Mouse (Mus musculus) thymus, adult 18-20 months (tissue): ENCODE data around the gene Cpsf6.

ENCODE experiments used
- DNase-seq, 2 experiments: peaks; one replicate each; pipeline ENCODE4 v3.0.0; 2022; ENCODE audit warnings: mixed read lengths in 2 of 2

Cpsf6 gene

DNA sequence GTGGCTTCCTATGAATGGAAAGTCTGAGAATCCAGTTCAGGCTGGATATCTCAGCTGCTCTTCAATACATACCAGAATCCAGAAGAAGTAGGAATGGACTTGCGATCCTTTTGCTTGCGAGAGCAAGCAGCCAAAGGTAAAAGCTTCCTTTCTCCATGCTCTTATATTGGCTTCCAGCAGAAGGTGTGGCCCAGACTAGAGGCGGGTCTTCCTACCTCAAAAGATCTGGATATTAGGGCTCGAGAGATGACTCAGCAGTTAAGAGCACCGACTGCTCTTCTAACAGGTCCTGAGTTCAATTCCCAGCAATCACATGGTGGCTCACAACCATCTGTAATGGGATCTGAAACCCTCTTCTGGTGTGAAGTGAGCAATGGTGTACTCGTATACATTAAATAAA, at the start of gene Cpsf6:
TSS of gene Cpsf6 (minus strand) at position 108 of the 400 bp plus-strand sequence.
- no peak for DNase-seq

DNA sequence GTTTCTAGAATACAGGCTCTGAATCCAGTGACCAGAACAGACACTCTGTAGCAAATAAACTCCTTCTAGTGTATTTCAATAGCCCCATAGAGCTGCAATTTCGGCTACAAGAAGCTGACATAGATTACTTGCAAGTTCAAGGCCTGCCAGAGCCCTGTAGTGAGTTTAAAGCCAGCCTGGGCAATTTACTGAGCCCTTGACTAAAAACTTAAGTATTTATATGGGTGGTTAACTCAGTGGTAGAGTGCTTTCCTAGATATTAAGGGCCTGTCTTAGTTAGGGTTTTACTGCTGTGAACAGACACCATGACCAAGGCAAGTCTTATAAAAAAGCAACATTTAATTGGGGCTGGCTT, 46.8 kb upstream of the Cpsf6 start:
- DNase-seq = no peak

DNA sequence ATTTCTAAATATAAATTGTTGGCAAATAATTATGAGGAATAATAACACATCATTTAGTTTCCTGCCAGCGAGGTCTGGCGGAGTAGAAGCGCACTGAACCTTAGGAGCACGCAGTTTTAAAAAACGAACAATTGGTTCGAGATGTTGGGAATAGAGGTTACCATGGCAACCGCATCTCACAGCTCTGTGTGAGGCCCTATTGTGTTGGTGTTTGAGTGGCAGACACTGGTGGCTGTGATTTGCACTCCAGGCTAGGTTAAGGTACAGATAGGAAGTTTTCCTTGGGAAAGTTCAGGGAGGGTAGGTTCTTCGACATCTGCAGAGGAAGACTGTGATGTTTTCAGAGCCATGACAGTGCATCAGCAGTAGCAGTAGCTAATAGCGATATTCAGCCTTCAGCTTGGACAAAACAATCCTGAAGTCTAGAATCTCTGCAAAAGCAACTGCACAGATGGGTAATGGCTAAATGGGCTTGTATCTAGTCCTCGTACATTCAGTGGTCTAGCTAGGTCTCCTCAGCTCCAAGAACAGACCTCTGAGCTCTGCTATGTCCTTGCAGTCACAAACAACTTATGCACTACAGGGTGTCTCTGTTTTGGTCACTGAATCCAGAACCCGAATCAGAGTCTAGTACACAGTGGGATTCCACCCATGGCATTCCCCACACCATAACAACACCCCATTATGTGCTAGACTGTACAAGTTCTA, 46.2 kb upstream of the Cpsf6 start:
- no peak for DNase-seq

DNA sequence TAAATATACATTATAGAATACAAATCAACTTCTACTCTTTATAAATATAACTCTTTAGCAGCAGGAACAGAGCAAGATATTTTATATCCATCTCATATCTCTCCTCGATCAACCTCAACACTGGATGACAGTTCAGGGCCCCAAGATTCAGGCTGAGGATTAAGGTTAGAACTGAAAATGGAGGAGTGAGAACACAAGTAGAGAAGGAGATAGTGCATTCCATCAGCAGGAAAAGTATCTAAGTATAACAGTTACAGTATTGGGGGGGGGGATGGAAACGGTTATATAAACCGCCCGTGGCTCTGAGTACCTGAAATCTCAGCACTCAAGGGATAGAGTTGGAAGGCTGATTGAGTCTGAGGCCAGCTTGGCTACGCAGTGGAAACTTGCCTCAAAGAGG, 45.2 kb upstream of the Cpsf6 start:
- DNase-seq = no peak

DNA sequence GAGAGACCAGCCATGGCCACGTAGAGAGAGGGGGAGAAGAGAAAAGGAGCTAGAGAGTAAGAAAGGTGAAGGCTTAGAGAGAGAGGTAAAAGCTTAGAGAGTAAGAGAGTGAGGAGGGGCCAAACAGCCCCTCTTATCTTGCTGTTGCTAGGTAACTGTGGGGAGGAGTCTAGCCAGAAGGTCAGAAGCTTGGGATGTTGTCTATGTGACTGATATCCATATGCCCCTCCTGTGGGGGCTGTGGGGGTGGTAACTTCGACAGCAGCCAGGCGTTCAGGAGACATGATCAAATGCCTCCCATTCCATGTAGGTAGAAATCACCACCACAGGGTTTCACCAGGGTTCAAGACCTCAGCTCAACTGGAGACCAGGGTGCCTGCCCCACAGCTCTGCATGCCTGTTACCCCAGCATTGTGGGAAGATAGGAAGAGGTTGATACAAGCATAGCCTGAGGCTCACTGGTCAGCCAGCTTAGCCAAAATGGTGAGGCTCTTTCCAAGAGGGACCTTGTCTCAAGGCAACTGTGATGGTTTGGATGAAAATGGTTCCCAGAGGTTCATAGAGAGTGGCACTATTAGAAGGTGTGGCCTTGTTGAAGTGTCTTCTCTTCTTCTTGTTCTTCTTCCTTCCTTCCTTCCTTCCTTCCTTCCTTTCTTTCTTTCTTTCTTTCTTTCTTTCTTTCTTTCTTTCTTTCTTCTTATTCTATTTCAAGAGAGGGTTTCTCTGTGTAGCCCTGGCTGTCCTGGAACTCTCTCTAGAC, 44.5 kb upstream of the Cpsf6 start:
- no peak for DNase-seq

DNA sequence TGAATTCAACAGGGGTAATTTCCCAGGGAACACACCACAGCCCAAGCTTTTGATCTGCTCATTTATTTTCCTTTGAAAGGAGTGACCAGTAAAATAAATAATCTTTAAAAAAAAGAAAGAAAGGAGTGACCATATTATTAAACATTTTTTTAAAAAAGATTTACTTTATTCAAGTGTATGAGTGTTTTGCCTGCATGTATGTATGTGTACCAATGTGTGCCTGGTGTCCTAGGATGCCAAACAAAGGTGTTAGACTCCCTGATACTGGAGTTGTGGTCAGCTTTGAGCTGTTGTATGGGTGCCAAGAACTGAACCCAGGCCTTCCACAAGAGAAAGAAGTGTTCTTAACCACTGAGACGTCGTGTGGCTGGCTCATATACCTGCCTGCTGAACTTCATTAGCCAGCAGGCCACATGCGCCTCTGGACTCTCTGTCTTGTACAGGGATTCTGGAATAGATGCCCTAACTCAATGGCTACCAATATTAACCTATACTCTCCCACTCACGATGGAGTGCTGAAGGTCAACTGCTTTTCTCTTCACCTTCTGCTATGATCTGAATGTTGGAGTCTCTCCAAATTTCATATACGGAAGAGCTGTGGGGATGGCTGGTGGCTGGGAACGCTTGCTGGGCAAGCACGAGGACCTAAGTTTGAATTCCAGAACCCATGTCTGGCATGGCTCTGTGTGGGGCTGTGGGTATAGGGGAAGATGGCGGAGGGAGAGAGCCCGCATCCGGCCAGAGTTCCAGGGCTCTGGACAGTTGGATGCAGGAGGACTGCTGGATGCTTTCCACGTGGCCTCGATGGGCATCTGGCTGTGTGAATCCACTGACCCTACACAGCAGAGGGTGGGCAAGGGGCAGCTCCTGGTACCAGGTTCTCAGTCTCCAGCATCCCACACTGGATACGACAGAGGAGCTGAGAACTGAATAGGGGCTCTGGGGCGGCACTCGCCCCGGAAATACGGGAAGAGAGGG, 43.5 kb upstream of the Cpsf6 start:
- no peak for DNase-seq

DNA sequence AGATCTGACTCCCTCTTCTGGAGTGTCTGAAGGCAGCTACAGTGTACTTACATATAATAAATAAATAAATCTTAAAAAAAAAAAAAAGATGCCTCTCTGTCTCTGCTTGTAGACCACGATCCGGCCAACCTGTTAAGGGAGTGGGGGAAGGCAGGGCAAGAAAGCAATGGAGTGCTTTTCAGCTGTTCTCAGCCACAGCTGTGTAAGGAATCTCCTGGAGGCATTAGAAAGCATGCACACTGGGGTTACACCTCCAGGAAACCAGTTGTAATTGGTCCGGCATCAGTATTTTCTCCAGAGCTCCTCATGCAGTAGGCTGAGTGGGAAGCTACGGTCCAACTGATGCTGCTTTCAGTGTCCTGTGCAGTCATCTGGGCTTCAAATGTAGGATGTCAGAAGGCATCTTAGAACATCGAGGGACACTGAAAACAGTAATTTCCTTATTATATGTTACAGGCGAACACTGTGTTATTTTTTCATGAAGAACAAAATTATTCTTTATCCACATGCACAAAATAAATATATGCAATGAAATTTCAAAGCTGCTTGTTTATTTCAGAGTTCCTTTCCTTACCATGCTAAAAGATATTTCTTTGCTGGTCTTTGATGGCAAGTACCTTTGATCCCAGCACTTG, 42.5 kb upstream of the Cpsf6 start:
- no peak for DNase-seq

DNA sequence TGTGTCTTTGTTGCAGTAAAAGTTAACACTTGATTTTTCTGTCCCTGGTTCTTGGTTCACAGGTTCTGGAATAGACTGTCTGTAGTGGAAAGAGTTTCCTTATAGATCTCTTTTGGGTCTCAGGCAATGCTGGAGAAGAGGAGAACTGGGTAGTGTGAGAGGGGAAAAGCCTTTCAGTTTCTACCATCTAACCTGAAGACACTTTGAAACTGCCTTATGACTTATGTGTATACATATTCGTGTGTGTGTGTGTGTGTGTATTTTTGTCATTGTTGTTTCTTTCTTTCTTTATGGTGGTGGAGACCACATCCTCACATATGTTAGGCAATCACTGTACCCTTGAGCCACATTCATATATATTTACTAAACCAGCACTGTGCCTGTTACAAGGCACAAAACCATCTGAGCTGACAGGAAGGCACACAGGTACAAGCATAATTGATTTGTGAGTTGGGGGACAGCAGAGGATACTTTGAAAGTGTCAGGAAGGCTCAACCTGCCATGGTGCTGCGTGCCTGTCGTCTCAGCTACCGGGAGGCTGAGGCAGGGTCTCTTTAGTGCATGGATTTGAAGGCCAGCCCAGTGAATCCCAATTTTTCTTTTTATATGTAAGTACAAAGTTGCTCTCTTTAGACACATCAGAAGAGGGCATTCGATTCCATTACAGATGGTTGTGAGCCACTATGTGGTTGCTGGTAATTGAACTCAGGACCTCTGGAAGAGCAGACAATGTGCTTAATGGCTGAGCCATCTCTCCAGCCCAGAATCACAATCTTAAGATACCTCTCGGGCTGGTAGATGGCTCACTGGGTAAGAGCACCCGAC, 41.7 kb upstream of the Cpsf6 start:
- no peak for DNase-seq

DNA sequence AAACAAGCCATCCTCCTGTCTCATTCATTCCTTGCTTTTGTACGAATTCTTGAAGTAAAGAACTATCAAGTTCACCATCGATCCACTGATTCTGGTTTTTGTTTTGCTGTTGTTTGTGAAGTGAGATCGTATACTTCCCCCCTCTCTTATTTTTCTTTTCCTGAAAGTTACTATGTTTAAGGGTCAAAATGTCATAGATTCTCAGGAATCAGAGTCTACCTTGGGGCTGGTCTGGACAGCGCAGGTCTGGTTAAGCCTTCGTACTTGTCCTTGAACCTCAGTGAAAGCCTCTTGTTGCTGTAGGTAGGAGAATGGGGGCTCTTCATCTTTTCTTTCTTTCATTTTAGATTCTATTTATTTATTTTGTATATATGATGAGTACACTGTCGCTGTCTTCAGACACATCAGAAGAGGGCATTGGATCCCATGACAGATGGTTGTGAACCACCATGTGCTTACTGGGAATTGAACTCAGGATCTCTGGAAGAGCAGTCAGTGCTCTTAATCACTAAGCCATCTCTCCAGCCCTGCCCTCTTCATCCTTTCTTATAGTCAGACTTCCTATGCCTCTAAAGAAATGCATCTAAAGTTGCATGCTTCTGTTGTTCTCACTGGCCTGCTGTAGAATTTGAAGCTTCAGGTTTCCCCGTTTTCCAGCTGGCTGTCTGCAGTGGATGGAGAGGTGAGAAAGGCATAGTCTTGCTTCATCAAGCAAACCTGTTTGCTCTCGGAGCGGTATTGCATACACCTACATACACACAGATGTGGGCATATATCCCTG, 40.9 kb upstream of the Cpsf6 start:
- DNase-seq = no peak

DNA sequence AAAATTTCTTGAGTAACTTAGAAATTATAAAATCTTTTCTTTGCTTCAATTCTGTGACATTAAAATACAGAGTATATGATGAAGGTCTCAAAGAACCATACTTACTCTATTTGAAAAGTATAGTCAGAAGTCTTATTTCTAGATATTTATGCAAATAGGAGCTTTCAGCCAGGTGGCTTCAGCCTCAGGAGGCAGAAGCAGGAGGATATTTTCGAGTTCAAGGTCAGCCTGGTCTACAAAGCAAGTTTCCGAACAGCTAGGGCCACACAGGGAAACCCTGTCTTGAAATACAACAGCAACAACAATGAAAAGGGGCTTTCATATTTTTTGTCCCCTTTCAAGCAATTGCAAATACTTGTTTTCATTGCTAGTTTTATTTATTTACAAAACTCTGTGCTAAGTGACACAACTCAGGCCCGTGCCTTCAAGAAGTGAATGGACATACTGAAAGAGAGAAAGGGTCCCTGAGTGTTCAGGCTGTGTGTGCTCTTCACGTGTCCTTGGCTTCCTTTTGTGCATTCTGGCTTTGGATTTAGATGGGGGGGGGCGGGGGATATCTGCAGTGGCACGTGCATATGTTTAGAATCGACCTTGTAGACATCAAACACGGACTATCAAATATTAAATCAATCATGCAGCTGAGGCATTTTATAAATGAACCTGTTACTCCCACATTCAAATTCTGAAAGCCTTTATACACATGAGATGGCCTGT, 39.9 kb upstream of the Cpsf6 start:
- DNase-seq = no peak

DNA sequence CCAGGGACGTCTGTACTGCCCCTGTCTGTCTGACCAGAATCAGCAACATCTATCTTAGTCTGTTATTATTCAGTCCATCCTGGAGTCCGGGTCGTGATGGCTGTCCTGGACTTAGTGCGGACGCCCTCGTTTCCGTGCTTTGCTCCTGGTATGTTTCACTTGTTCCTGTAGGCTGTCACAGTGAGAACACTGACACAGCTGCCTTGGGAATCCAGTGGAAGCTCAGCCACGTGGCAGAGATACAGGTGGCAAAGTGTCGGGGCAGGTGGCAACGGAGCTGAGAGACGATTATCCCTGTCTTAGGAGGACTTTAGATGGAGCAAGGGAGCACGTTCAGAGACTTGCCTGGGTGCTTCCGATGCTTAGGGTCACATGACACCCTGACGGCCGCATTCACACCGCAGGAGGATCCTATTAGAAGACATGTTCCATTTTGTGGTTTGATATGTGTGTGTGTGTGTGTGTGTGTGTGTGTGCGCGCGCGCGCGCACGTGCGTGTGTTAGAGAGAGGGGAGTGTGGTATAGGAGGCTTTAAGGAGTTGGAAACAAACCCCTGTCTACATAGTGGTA, 38.9 kb upstream of the Cpsf6 start:
- DNase-seq = no peak

DNA sequence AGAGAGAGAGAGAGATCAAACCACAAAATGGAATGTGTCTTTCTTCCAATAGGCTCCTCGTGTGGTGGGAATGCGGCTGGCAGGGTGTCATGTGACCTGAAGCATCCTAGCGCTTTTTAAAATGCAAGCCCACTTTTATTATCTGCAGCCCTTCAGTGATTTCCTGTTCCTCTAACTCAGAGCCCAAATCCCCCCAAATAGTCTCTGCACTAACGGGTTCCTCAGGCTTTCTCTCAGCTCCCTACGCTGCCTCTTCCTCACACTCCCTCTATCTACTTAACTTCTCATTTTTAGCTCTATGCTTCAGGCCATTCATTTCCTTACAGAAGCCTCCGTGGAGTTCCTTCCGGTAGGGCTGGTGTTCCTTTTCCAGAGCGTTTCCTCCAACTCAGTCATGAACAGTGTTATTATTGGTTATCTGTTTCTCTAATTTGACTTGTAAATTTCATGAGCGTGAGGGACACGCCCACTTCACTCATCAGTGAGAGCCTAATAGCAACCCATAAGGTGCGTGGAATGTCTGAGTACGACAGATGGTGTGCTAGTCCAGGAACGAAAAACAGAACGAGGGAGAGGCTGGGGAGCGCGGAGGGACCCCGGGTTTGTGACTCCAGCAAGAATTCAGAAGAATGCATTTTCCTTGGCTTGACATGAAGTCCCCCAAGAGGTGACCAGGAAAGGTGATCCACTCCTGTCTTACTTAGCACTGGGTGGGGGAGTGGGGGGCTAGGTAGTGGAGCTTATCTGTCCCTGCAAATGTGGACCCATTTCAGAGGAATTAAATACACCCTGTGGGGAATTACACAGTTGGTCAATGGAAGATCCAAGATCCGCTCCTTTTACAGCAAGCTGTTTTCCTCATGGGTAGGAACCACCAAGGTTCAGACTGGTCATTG, 38.2 kb upstream of the Cpsf6 start:
- no peak for DNase-seq

DNA sequence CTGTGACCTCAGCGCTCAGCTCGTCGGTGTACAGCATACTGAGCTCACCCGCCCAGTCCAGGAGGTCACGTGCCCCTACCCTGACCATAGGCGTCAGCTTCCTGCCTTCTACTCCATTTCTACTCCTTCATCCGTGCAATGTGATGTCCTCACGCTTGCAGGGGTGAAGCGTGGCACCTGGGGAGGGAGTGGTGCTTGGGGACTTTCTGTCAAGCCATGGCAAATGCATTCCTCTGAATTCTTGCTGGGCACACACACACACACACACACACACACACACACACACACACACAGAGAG, 37.6 kb upstream of the Cpsf6 start:
- DNase-seq = no peak

DNA sequence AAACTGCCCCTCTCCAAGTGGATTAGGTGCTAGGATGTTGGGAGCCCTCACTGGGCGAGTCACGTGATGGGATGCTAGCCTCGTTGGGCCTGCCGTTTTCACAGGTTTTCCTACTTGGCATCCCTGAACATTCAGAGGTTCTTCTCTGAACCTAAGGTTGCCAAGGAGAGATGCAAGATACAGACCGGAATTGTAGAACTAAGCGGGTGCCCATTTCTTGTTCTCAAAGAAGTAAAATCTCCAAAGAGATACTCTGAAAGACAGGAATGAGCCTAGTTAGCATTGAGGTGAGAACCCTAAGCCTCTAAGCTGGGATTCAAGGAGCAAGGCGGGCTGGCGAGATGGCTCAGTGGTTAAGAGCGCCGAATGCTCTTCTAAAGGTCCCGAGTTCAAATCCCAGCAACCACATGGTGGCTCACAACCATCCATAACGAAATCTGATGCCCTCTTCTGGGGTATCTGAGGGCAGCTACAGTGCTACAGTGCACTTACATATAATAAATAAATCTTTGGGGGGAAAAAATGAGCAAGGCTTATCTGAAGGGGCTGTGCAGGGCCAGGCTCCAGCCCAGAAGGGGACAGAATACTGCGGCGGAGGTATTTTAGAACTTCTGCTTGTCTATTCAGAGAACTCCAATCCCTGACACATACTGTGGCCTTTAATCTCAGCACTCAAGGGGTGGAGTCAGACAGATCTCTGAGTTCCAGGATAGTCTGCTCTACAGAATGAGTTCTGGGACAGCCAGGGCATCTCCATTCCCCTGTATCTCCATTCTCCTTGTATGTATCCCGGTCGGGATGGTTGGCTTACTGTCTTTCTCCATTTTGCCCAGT, 37.0 kb upstream of the Cpsf6 start:
- DNase-seq = no peak

DNA sequence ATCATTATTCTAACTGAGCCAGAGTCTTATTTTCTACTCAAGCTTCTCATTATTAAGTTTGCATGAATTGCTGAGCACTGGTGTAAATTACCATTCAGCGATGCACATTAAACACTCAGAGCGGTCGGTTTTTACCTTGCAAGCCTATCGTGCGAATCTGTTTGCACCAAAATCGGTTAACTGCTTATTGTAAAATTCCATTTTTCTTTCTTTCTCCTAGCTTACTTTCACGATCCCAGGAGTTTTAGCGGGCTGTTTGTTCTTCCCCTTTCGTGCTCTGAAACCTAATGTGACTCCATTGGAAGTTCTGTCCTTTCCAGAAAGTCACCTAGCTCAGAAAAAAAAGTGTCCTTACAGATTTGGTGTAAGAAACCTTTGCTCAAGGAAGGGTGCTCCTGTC, 36.3 kb upstream of the Cpsf6 start:
- no peak for DNase-seq

DNA sequence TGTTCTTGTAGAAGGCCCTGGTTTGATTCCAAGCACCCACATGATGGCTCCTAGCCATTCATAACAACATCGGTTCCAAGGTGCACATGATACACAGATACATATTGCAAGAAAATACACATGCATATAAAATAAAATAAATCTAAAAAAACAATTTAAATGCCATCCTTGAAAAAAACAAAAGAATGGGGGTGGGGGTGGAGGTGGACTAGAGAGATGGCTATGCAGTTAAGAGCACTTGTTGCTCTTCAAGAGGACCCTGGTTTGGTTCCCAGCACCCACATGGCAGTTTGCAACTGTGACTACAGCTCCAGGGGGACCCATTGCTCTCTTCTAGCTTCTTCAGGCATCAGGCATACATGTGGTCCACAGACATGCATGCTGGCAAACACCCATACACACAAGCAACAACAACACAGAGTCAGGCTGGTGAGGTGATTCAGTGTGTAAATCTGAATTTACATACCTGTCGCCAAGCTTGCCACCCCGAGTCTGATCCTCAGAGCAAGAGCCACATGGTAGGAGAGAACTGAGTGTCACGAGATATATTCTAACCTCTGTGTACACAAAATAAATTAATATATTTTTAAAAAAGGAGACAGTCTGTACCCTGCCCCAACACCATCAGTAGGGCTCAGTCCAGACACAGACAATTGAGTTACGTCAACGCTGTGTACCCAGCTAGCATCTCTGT, 35.7 kb upstream of the Cpsf6 start:
- no peak for DNase-seq

DNA sequence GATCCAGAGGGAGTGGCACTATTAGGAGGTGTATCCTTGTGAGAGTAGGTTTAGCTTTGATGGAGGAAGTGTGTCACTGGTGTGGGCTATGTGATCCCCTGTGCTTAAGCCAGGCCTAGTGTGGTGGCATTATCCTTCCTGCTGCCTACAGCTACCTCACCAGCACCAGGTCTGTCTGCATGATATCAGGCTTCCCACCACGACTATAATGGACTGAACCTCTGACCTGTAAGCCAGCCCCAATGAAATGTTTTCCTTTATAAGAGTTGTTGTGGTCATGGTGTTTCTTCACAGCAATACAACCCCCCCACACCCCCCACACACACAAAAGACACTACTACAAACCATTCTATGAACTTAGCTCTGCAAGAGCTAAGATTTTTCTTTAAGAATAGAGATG, 34.9 kb upstream of the Cpsf6 start:
- DNase-seq = no peak
